Mouse (Mus musculus) lung, postnatal 0 days (tissue): ENCODE data around the gene Olfr610. TPM values are rescaled to one million over a fixed set of nuclear protein-coding genes. Genes with fewer than 3 reads are reported as not detected.

ENCODE experiments used
- ATAC-seq: fragments of 200-750 bp; cut with Nextera tagmentation; 2 replicates; pipeline ENCODE4 v1.8.0; 2017; ENCODE audit warnings: moderate library complexity
- DNase-seq: peaks from one replicate; pipeline ENCODE4 v3.0.0-alpha.2; 2016; ENCODE audit warnings: low spot score
- H3K27ac ChIP-seq: fragments of 300-500 bp; sonication (generic); 2 replicates; pipeline ENCODE4 v1.5.1; 2014; ENCODE audit warnings: antibody characterized with exemption, mild to moderate bottlenecking, low read length, mixed read lengths
- H3K27me3 ChIP-seq: fragments of 300-500 bp; sonication (generic); replicated peaks from 2 replicates; pipeline ENCODE4 v1.6.1; 2014; ENCODE audit warnings: low read length, mixed read lengths; ENCODE audit not compliant: insufficient read depth
- H3K36me3 ChIP-seq: fragments of 300-500 bp; sonication (generic); 2 replicates; pipeline ENCODE4 v1.6.1; 2014; ENCODE audit warnings: low read length, mixed read lengths; ENCODE audit not compliant: insufficient read depth
- H3K4me1 ChIP-seq: fragments of 300-500 bp; sonication (generic); 2 replicates; pipeline ENCODE4 v1.6.1; 2014; ENCODE audit warnings: antibody characterized with exemption, low read depth, low read length, mixed read lengths; ENCODE audit not compliant: insufficient read depth
- H3K4me2 ChIP-seq: fragments of 300-500 bp; sonication (generic); replicated peaks from 2 replicates; pipeline ENCODE4 v1.6.1; 2014; ENCODE audit warnings: low read depth, mild to moderate bottlenecking, low read length, moderate library complexity, mixed read lengths
- H3K4me3 ChIP-seq: fragments of 300-500 bp; sonication (generic); 2 replicates; pipeline ENCODE4 v1.5.1; 2014; ENCODE audit warnings: low read depth, low read length
- H3K9ac ChIP-seq: fragments of 300-500 bp; sonication (generic); replicated peaks from 2 replicates; pipeline ENCODE4 v1.6.1; 2014; ENCODE audit warnings: low read depth, mild to moderate bottlenecking
- H3K9me3 ChIP-seq: fragments of 300-500 bp; sonication (generic); 2 replicates; pipeline ENCODE4 v1.6.1; 2016; ENCODE audit warnings: low read length, mixed read lengths
- CTCF ChIP-seq: IDR thresholded peaks from 2 replicates; pipeline ENCODE4 v1.5.1; 2016; ENCODE audit warnings: antibody characterized with exemption, mild to moderate bottlenecking
- EP300 ChIP-seq: IDR thresholded peaks from 2 replicates; pipeline ENCODE4 v1.6.1; 2016; ENCODE audit warnings: antibody characterized with exemption, mild to moderate bottlenecking, control low read depth
- WGBS: fragments of 180-500 bp; shearing (Covaris S2); extraction: QIAGEN DNeasy Blood & Tissue Kit; methylation state at CpG from one replicate; pipeline ENCODE4 v1.1.7; 2014; 5-methylcytosine and 5-hydroxymethylcytosine counted together
- polyA plus RNA-seq: library from polyadenylated mRNA; unstranded; fragments of >200 nt; fragmentation: Nextera tagmentation; extraction: Ambion mirVana; gene quantifications from 2 replicates; pipeline ENCODE4 v1.2.1, GENCODE M21; 2015

Gene Olfr610
- polyA plus RNA-seq, 1 experiment from 2014 or later: not detected

GRCm38 (mm10) chr7:103469577-103469976 lies 42.3 kb downstream of the Olfr610 start, which contains the start of gene Olfr608:
Gene Olfr608, plus strand, starts transcription at chr7:103469877.
- TF ChIP-seq CTCF (no peak), EP300 (no peak)
- Histone ChIP-seq H3K27ac (no peak within 1 kb of the TSS), H3K27me3 (no peaks in the 10 kb centered on the region), H3K4me1 (no peaks in the 10 kb centered on the region), H3K9me3 (no peaks in the 10 kb centered on the region), H3K4me2 (no peak within 1 kb of the TSS), H3K9ac (no peak within 1 kb of the TSS), H3K36me3 (no peaks in the 10 kb centered on the region), H3K4me3 (no peak within 1 kb of the TSS)
- no peak for DNase-seq
- no peak for ATAC-seq

- H3K9me3 ChIP-seq: no peaks in the 10 kb centered on the region
- H3K4me1 ChIP-seq: no peaks in the 10 kb centered on the region
- H3K27ac ChIP-seq: no peak overlapping the region
- 73% methylated on average over 5 of the region's 5 CpGs for WGBS
- no peaks in the 10 kb centered on the region for H3K36me3 ChIP-seq
- DNase-seq (no peak), ATAC-seq (no peak)
- no peak overlapping the region for H3K4me3 ChIP-seq
- H3K4me2 ChIP-seq: no peak overlapping the region
- no peaks in the 10 kb centered on the region for H3K27me3 ChIP-seq
- TF ChIP-seq EP300: no peak
- H3K9ac ChIP-seq: no peak overlapping the region
Measured at GRCm38 (mm10) chr7:103460590-103460989, 51.3 kb downstream of the Olfr610 start.

Other genes starting within 250 kb of the Olfr610 start
- not detected in 2 replicates for gene Olfr596, start 206.5 kb downstream of the Olfr610 start, polyA plus RNA-seq
- not detected in 2 replicates for gene Olfr597, start 195.8 kb downstream of the Olfr610 start, polyA plus RNA-seq
- not detected in 2 replicates for gene Olfr598, start 188.6 kb downstream of the Olfr610 start, polyA plus RNA-seq
- not detected in 2 replicates for gene Olfr599, start 176.2 kb downstream of the Olfr610 start, polyA plus RNA-seq
- gene Olfr600, start 162.5 kb downstream of the Olfr610 start, polyA plus RNA-seq: not detected in 2 replicates
- gene Olfr601, start 149.5 kb downstream of the Olfr610 start, polyA plus RNA-seq: not detected in 2 replicates
- not detected in 2 replicates for gene Olfr603, start 125.9 kb downstream of the Olfr610 start, polyA plus RNA-seq
- gene Usp17lc, start 97.0 kb downstream of the Olfr610 start, polyA plus RNA-seq: not detected in 2 replicates
- gene Olfr605, start 66.7 kb downstream of the Olfr610 start, polyA plus RNA-seq: not detected in 2 replicates
- not detected in 2 replicates for gene Olfr606, start 63.1 kb downstream of the Olfr610 start, polyA plus RNA-seq
- not detected in 2 replicates for gene Olfr607, start 48.0 kb downstream of the Olfr610 start, polyA plus RNA-seq
- not detected in 2 replicates for gene Olfr608, start 42.2 kb downstream of the Olfr610 start, polyA plus RNA-seq
- gene Olfr609, start 14.1 kb downstream of the Olfr610 start, polyA plus RNA-seq: not detected in 2 replicates
- gene Olfr611, start 8.7 kb upstream of the Olfr610 start, polyA plus RNA-seq: not detected in 2 replicates
- not detected in 2 replicates for gene Olfr612, start 30.6 kb upstream of the Olfr610 start, polyA plus RNA-seq
- not detected in 2 replicates for gene Olfr613, start 36.0 kb upstream of the Olfr610 start, polyA plus RNA-seq
- not detected in 2 replicates for gene Olfr615, start 44.0 kb upstream of the Olfr610 start, polyA plus RNA-seq
- not detected in 2 replicates for gene Olfr616, start 57.0 kb upstream of the Olfr610 start, polyA plus RNA-seq
- gene Olfr617, start 60.9 kb upstream of the Olfr610 start, polyA plus RNA-seq: not detected in 2 replicates
- gene Olfr618, start 78.0 kb upstream of the Olfr610 start, polyA plus RNA-seq: not detected in 2 replicates
- not detected in 2 replicates for gene Olfr619, start 88.5 kb upstream of the Olfr610 start, polyA plus RNA-seq
- not detected in 2 replicates for gene Olfr620, start 100.4 kb upstream of the Olfr610 start, polyA plus RNA-seq
- not detected in 2 replicates for gene Olfr622, start 130.6 kb upstream of the Olfr610 start, polyA plus RNA-seq
- gene Olfr623, start 151.6 kb upstream of the Olfr610 start, polyA plus RNA-seq: not detected in 2 replicates
- 0.02 and 0.05 TPM in 2 replicates for gene Olfr624, start 159.1 kb upstream of the Olfr610 start, polyA plus RNA-seq
- not detected in 2 replicates for gene Olfr625-ps1, start 170.6 kb upstream of the Olfr610 start, polyA plus RNA-seq
- not detected in 2 replicates for gene Olfr243, start 202.5 kb upstream of the Olfr610 start, polyA plus RNA-seq
- not detected in 2 replicates for gene Olfr628, start 218.3 kb upstream of the Olfr610 start, polyA plus RNA-seq
- not detected in 2 replicates for gene Olfr629, start 232.8 kb upstream of the Olfr610 start, polyA plus RNA-seq
- gene Olfr630, start 245.2 kb upstream of the Olfr610 start, polyA plus RNA-seq: not detected in 2 replicates